Mouse (Mus musculus) lung, embryonic 15.5 days (tissue): ENCODE measurements around the gene Rab36. TPM values are rescaled to one million over a fixed set of nuclear protein-coding genes. Genes with fewer than 3 reads are reported as not detected.

Experiments
- ATAC-seq: fragments of 200-750 bp; cut with Nextera tagmentation; 2 replicates; pipeline ENCODE4 v1.8.0; 2017; ENCODE audit warnings: moderate number of reproducible peaks, borderline replicate concordance; ENCODE audit not compliant: low FRiP score, low TSS enrichment; ENCODE audit errors: extremely low read depth
- H3K27ac ChIP-seq: fragments of 300-500 bp; sonication (generic); 2 replicates; pipeline ENCODE4 v1.5.1; 2015; ENCODE audit warnings: moderate library complexity, mild to moderate bottlenecking, inconsistent platforms
- H3K27me3 ChIP-seq: fragments of 300-500 bp; sonication (generic); 2 replicates; pipeline ENCODE4 v1.6.1; 2015; ENCODE audit warnings: inconsistent platforms
- H3K36me3 ChIP-seq: fragments of 300-500 bp; sonication (generic); 2 replicates; pipeline ENCODE4 v1.6.1; 2015; ENCODE audit warnings: inconsistent platforms
- H3K4me1 ChIP-seq: fragments of 300-500 bp; sonication (generic); 2 replicates; pipeline ENCODE4 v1.6.1; 2015; ENCODE audit warnings: inconsistent platforms
- H3K4me2 ChIP-seq: fragments of 300-500 bp; sonication (generic); 2 replicates; pipeline ENCODE4 v1.6.1; 2015; ENCODE audit warnings: inconsistent platforms, mild to moderate bottlenecking, moderate library complexity
- H3K4me3 ChIP-seq: fragments of 300-500 bp; sonication (generic); 2 replicates; pipeline ENCODE4 v1.5.1; 2015; ENCODE audit warnings: mild to moderate bottlenecking, inconsistent platforms
- H3K9ac ChIP-seq: fragments of 300-500 bp; sonication (generic); 2 replicates; pipeline ENCODE4 v1.6.1; 2015; ENCODE audit warnings: inconsistent platforms
- H3K9me3 ChIP-seq: fragments of 300-500 bp; sonication (generic); 2 replicates; pipeline ENCODE4 v1.6.1; 2016; ENCODE audit warnings: inconsistent platforms
- WGBS: fragments of 180-500 bp; shearing (Covaris S2); methylation state at CpG from one replicate; pipeline ENCODE4 v1.1.7; 2015; 5-methylcytosine and 5-hydroxymethylcytosine counted together
- polyA plus RNA-seq: library from polyadenylated mRNA; unstranded; fragments of >200 nt; fragmentation: Nextera tagmentation; extraction: Ambion mirVana; gene quantifications from 2 replicates; pipeline ENCODE4 v1.2.1, GENCODE M21; 2015

Rab36 gene
- polyA plus RNA-seq, 1 experiment from 2014 or later = 13.1 TPM

DNA sequence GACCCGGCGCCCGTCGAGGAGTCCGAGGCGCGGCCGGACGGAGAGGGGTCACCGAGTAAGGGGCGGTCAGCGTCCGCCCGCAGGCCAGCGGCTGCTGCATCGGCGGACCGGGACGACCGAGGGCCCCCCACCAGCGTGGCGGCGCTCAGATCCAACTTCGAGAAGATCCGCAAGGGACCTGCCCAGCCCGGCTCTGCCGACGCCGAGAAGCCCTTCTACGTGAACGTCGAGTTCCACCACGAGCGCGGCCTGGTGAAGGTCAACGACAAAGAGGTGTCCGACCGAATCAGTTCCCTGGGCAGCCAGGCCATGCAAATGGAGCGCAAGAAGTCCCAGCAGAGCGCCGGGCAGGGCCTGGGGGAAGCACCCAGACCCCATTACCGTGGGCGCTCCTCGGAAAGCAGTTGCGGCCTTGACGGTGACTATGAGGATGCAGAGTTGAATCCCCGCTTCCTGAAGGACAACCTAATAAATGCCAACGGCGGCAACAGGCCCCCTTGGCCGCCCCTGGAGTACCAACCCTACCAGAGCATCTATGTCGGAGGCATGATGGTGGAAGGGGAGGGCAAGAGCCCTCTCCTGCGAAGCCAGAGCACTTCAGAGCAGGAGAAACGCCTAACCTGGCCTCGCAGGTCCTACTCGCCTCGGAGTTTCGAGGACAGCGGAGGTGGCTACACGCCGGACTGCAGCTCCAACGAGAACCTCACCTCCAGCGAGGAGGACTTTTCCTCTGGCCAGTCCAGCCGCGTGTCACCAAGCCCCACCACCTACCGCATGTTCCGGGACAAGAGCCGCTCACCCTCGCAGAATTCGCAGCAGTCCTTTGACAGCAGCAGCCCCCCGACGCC, 24.7 kb downstream of the Rab36 start:
- Histone ChIP-seq H3K27ac (peak overlapping the region; percentile 68), H3K4me1 (peaks cover 67% of the 10 kb centered on the region)
- WGBS = 2% methylated on average over 71 of the region's 71 CpGs

DNA sequence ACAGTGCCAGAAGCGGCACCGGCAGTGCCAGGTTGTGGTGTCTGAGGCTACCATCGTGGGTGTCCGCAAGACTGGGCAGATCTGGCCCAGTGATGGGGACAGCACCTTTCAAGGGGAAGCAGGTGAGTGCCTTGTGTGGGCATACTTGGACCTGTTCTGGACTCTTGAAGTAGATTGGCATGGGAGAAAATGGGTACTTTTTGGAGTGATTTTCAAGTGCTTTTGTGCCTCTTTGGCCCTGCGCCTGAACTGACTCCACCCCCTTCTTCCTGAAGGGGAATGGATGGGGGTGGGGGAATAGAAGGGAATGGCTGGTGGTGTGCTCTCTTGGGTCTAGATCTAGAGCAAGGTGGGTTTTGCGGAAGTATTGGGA, 25.3 kb downstream of the Rab36 start:
- 8% methylated on average over 6 of the region's 6 CpGs for WGBS
- Histone ChIP-seq H3K36me3 (no peaks in the 10 kb centered on the region), H3K9ac (peak overlapping the region; percentile 70), H3K4me1 (peaks cover 69% of the 10 kb centered on the region), H3K27me3 (no peaks in the 10 kb centered on the region), H3K9me3 (no peaks in the 10 kb centered on the region), H3K4me2 (peak overlapping the region; percentile 89), H3K27ac (peak overlapping the region; percentile 68), H3K4me3 (peak overlapping the region; percentile 88)
- peak; percentile 36 for ATAC-seq

More for the DNA sequence above, 24.7 kb downstream of the Rab36 start:
- no peaks in the 10 kb centered on the region for H3K36me3 ChIP-seq
- no peak for ATAC-seq
- H3K27me3 ChIP-seq = no peaks in the 10 kb centered on the region
- H3K9ac ChIP-seq = peak overlapping the region; percentile 70
- no peaks in the 10 kb centered on the region for H3K9me3 ChIP-seq
- H3K4me2 ChIP-seq = peak overlapping the region; percentile 89
- peak overlapping the region; percentile 88 for H3K4me3 ChIP-seq

DNA sequence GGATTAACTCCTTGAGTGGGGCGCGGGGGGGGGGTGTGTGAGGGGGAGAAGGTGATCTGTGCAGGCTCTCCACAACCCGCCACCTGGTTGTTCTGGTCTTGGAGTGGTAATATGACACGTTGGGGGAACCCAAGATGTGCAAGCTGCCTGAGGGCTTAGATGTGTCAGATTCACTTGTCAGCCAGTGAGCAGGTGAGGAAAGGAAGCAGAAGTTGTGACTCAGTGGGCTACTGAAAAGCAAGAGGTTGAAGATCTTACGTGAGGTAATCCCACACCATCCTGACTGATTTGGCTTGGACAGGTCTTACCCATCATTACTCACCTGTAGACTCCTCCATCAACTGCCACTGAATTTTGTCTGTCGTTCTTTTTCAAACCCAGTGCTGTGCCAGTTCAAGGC, 25.8 kb downstream of the Rab36 start:
- H3K9me3 ChIP-seq = no peaks in the 10 kb centered on the region
- H3K4me1 ChIP-seq = peaks cover 73% of the 10 kb centered on the region
- 30% methylated on average over 6 of the region's 6 CpGs for WGBS
- peak overlapping the region; percentile 89 for H3K4me2 ChIP-seq
- H3K27ac ChIP-seq = no peak overlapping the region
- peak overlapping the region; percentile 88 for H3K4me3 ChIP-seq
- ATAC-seq = 0 out of 2 replicates have a peak, but pooled peaks have one; percentile 2
- H3K27me3 ChIP-seq = no peaks in the 10 kb centered on the region
- H3K9ac ChIP-seq = no peak overlapping the region
- H3K36me3 ChIP-seq = no peaks in the 10 kb centered on the region

DNA sequence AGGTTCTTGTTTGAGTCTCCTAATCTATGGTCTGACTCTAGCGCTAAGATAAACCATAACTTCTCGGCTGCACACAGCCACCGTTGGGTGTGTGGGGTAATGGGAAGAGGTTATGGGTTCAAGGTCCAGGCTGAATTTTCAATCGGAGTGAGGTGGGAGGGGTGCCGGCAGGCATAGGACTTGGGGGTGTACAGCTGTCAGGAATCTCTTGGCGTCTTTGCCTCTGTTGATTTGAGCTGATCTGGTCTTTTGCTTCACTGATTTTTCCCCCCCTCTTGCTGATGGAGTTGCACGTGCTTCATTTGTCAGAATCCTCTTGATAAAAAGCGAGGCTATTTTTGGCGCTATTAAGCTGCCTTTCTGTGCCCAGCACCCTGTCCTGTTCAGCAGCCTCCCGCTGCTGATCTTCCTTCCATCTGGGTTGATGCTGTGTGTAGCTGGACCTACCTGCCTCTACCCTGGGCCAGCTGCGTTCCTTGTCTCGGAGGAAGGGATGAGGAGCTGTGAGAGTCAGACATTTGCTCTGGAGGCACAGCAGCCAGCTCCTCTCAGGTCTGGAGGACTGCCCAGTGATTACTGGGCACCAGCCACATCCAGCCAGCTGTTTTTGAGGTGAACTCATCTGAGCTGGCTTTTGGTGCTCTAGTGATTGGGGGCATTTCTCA, 26.6 kb downstream of the Rab36 start:
- H3K4me1 ChIP-seq = peaks cover 72% of the 10 kb centered on the region
- H3K4me2 ChIP-seq = peak overlapping the region; percentile 89
- H3K27ac ChIP-seq = no peak overlapping the region
- no peaks in the 10 kb centered on the region for H3K9me3 ChIP-seq
- 29% methylated on average over 12 of the region's 12 CpGs for WGBS
- no peaks in the 10 kb centered on the region for H3K36me3 ChIP-seq
- ATAC-seq = no peak
- H3K9ac ChIP-seq = peak overlapping the region; percentile 10; the same call in 1 of the 2 replicates
- peak overlapping the region; percentile 88 for H3K4me3 ChIP-seq
- H3K27me3 ChIP-seq = no peaks in the 10 kb centered on the region

DNA sequence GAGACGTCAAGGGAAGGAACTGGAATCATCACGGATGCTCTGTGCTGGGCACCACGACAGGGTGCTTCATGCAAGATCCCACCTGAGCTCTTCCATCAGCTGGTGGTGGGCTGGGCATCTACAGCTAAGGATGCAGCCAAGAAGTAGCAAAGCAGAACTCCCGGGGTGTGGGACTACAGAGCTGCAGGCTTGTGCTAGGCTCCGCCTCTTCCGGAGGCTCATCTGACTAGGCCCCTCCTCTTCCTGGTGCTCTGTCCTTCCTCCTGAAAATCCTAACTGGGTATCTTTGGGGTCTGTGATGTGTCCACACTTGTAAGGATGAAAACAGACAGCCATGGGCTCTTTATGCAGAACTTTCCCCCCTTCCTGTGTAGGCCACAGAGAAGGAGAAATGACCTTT, 28.8 kb downstream of the Rab36 start:
- ATAC-seq = no peak
- Histone ChIP-seq H3K4me2 (no peak overlapping the region), H3K36me3 (no peaks in the 10 kb centered on the region), H3K4me1 (peaks cover 77% of the 10 kb centered on the region), H3K27ac (no peak overlapping the region), H3K9me3 (no peaks in the 10 kb centered on the region), H3K27me3 (no peaks in the 10 kb centered on the region), H3K9ac (no peak overlapping the region), H3K4me3 (no peak overlapping the region)
- 56% methylated on average over 6 of the region's 6 CpGs for WGBS

DNA sequence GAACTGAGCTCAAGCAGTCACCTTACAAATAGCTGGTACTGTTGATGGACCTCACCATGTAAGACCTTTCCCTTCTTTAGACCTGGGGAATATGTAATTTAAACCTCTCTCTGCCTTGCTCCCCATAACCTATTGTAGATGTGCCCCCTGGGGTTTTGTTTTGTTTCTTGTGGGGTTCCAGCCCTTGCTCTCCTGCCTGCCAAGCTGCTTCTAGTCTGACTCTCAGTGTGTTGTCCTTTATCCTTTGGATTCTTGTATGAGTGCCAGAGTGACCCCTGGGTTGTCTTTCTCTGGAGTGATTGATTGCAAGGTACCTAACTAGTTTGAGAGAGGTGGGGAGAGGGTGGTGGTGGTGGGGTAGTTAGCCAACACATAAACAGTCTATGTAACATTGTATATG, 30.6 kb downstream of the Rab36 start:
- H3K9ac ChIP-seq = no peak overlapping the region
- no peak overlapping the region for H3K27ac ChIP-seq

DNA sequence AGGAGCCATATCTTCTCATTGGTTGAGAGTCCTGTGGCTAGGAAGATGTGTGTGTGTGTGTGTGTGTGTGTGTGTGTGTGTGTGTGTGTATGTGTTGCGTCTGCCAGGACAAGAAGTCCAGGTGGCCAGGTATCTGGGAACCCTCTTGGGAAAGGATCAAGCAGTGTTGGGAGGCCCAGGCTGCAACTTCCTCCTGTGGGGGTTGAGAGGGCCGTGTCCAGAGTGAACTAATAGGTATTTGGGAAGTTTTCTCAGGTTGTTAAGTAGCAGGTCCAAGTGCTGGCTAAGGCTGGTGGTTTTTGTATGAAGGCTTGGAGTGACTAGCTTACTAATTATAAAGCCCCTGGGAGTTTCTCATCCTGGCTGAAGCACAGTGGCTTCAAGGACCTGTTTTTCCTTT, 31.2 kb downstream of the Rab36 start:
- Histone ChIP-seq H3K4me1 (peaks cover 65% of the 10 kb centered on the region), H3K4me2 (peak overlapping the region; percentile 39), H3K9ac (no peak overlapping the region), H3K36me3 (no peaks in the 10 kb centered on the region), H3K27ac (peak overlapping the region; percentile 63), H3K4me3 (no peak overlapping the region), H3K27me3 (no peaks in the 10 kb centered on the region), H3K9me3 (no peaks in the 10 kb centered on the region)
- ATAC-seq = no peak
- WGBS = 46% methylated on average over 2 of the region's 2 CpGs

More for the DNA sequence above, 30.6 kb downstream of the Rab36 start:
- Histone ChIP-seq H3K4me3 (no peak overlapping the region), H3K4me1 (peaks cover 71% of the 10 kb centered on the region), H3K9me3 (no peaks in the 10 kb centered on the region), H3K27me3 (no peaks in the 10 kb centered on the region), H3K36me3 (no peaks in the 10 kb centered on the region), H3K4me2 (no peak overlapping the region)
- no peak for ATAC-seq

DNA sequence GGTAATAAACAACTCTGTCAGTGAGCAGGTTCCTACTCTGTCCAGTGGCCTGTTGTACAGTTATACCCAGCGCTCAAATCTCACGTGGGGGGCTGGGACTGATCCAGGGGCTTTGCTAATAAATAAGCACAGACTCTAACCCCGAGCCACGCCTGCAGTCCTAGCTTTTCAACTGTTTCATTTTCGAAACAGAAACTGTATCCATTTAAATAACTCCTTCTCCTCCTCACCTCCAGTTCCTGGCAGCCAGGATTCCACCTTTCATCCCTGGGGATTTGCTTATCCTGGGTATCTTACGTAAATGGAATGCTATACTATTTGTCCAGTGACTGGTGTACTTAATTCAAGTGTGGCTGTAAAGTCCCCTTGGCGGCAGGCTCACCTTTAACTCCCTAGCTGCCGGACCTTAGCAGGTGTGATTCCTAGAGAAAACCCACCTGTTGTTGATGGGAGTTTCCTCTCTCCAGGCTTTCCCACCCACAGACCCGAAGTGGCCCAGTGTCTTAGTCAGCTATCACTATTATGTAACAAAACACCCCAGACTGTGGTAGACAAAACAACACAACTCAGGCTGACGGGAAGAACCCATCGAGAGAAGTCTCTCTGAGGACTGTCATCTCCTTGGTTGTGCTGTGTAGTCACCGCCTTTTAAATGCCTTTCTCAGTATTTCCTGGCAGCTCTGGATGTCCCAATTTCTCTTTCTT, 31.9 kb downstream of the Rab36 start:
- Histone ChIP-seq H3K36me3 (no peaks in the 10 kb centered on the region), H3K27ac (peak overlapping the region; percentile 63), H3K4me2 (peak overlapping the region; percentile 39), H3K4me1 (peaks cover 58% of the 10 kb centered on the region), H3K9ac (no peak overlapping the region), H3K27me3 (no peaks in the 10 kb centered on the region), H3K4me3 (no peak overlapping the region; the same call in 1 of the 2 replicates), H3K9me3 (no peaks in the 10 kb centered on the region)
- peak; percentile 51; the same call in 1 of the 2 replicates for ATAC-seq
- WGBS = 23% methylated on average over 12 of the region's 12 CpGs

DNA sequence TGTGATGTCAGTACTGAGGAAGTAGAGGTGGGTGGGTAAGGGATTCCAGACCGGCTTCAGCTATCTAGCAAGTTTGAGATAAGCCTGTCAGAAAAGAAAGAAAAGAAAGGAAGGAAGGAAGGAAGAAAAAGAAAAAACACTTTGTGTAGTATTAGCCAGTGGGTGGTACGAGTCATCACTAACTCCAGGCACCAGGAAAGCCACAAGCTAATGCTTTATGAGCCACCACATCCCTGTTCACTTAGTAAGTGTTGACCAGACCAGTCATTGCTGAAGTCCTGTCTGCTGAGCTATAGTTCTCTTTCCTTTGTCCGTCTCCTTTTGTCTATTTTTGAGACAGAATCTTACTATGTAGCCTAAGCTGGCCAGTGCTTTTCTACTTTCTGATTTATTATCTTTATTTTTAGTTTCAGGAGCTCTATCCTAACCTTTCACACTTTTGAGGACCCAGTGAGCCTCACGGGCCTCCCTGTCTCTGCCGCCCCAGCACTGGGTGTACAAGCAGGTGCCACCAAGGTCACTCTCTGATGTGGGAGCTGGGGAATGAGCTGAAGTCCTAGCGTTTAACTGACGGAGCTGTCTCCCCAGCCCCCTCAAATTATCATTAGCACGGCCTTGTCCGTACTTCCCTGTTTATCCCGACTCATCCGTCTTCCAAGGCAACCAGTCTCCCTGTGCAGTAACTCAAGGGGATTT, 33.6 kb downstream of the Rab36 start:
- Histone ChIP-seq H3K4me2 (no peak overlapping the region), H3K9me3 (no peaks in the 10 kb centered on the region), H3K4me3 (no peak overlapping the region), H3K36me3 (no peaks in the 10 kb centered on the region), H3K27ac (no peak overlapping the region), H3K4me1 (peaks cover 54% of the 10 kb centered on the region), H3K9ac (no peak overlapping the region), H3K27me3 (no peaks in the 10 kb centered on the region)
- WGBS = 37% methylated on average over 11 of the region's 11 CpGs
- no peak for ATAC-seq

DNA sequence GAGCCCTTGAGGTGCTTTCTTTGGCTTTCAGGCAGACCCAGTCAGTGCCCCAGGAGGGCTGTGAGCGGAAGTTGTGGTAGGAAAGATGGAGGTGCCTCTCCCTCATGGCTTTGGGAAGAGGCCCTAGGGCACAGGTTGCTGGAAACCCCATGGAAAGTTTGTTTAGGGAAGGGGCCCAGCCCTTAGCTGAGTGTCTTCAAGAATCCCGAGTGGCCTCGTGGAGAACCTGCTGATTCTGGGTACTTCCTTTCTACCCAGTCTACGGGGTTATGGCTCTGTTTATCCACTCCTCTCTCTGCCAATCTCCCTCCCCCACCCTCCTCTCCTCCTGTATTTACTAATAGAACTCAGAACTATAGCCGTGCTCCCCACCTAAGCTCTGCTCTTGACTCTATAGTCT, 38.8 kb downstream of the Rab36 start:
- Histone ChIP-seq H3K27me3 (no peaks in the 10 kb centered on the region), H3K9ac (no peak overlapping the region), H3K9me3 (no peaks in the 10 kb centered on the region), H3K27ac (no peak overlapping the region), H3K4me1 (peaks cover 21% of the 10 kb centered on the region), H3K4me3 (no peak overlapping the region), H3K36me3 (no peaks in the 10 kb centered on the region), H3K4me2 (no peak overlapping the region)
- 38% methylated on average over 5 of the region's 5 CpGs for WGBS
- ATAC-seq = peak; percentile 35; the same call in 1 of the 2 replicates
